Comparison of ENCODE assay signal across 12 mouse cellular contexts in the genomic region with DNA sequence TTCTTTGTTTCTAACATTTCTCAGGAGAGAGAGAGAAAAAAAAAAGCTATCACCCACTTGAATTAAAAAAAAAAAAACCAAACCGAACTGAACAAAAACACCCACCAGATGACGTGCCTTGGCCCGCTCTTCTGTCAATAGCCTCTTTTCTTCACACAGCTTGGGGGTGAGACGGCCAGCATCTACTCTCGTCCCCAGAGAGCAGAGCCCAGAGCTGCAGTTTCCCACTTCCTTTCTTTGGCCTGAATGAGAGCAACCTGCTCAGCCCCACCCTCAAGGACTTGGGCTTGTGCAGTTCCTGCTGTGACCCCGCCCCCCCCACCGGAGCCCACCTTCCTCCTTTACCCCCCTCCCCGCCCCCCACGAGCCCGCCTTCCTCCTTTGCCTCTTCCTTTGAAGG. TPM values are rescaled to one million over a fixed set of nuclear protein-coding genes. Genes with fewer than 3 reads are reported as not detected.
A peak's percentile ranks its signal among the peaks of the same experiment; 100 is the strongest.
DNase-seq lines count a peak whose midpoint lies in the region; ATAC-seq and TF ChIP-seq lines count a peak whose summit lies in the region.
"Had no signal": no experiment of that assay in that cellular context is flagged by ENCODE, and none has a peak within 500 bp of the region (broad histone marks: within the 10 kb centered on the region; RNA-seq: fewer than 3 reads in every experiment).

No protein-coding gene starts in this region.

- no peak for TF ChIP-seq CTCF in gastrocnemius, adult 2 months (IDR thresholded peaks at IDR 0.05)
- TF ChIP-seq CTCF in midbrain, postnatal 0 days (IDR thresholded peaks at IDR 0.05), result no peak

- H3K9me3 ChIP-seq in midbrain, postnatal 0 days (ENCODE audit: low read length), result no peaks in the 10 kb centered on the region
- H3K9me3 ChIP-seq in midbrain, embryonic 15.5 days, result no peaks in the 10 kb centered on the region
- H3K9me3 ChIP-seq in embryonic facial prominence, embryonic 14.5 days (ENCODE audit: control insufficient read depth, low read length), result no peaks in the 10 kb centered on the region
- H3K9me3 ChIP-seq: limb, embryonic 13.5 days had no signal

- H3K4me1 ChIP-seq in midbrain, postnatal 0 days (ENCODE audit: insufficient read depth, low read length), result 0 out of 2 replicates have a peak, but pooled peaks cover 3% of the 10 kb centered on the region
- H3K4me1 ChIP-seq in midbrain, embryonic 15.5 days, result peaks cover 4% of the 10 kb centered on the region
- peaks cover 16% of the 10 kb centered on the region for H3K4me1 ChIP-seq in embryonic facial prominence, embryonic 14.5 days (ENCODE audit: control insufficient read depth, insufficient read depth, low read length)

- intact Hi-C loops in gastrocnemius, adult 2 months (cut with DNase I), result loop anchor here (1.0 kb wide), 1 partner anchor 12 kb away; no protein-coding TSS in a partner anchor

- 37% methylated on average over 10 of the region's 10 CpGs for WGBS in midbrain, postnatal 0 days
- WGBS in midbrain, embryonic 15.5 days, result 36% methylated on average over 10 of the region's 10 CpGs
- WGBS in embryonic facial prominence, embryonic 14.5 days, result 41% methylated on average over 9 of the region's 10 CpGs

- H3K27ac ChIP-seq in gastrocnemius, adult 2 months, result peak overlapping the region; percentile 80
- no peak overlapping the region for H3K27ac ChIP-seq in midbrain, postnatal 0 days (ENCODE audit: low read depth, low read length)
- no peak overlapping the region for H3K27ac ChIP-seq in midbrain, embryonic 15.5 days
- H3K27ac ChIP-seq in embryonic facial prominence, embryonic 14.5 days (replicated peaks; ENCODE audit: low read depth, low read length), result peak overlapping the region; percentile 11; the same call in 1 of the 2 replicates
- H3K27ac ChIP-seq: kidney, postnatal 0 days; limb, embryonic 13.5 days had no signal

- no peak overlapping the region for H3K4me2 ChIP-seq in midbrain, postnatal 0 days (ENCODE audit: low read depth, low read length, poor library complexity, severe bottlenecking)
- H3K4me2 ChIP-seq in midbrain, embryonic 15.5 days, result no peak overlapping the region
- H3K4me2 ChIP-seq in embryonic facial prominence, embryonic 14.5 days (ENCODE audit: low read depth, low read length), result peak overlapping the region; percentile 15
- H3K4me2 ChIP-seq: limb, embryonic 13.5 days had no signal

- DNase-seq in gastrocnemius, adult 2 months, result no peak
- no peak for DNase-seq in gastrocnemius, adult 18-20 months (ENCODE audit: low spot score)
- peak; percentile 51 for DNase-seq in midbrain, postnatal 0 days (ENCODE audit: low spot score)
- peak; percentile 44 for DNase-seq in embryonic facial prominence, embryonic 14.5 days (ENCODE audit: low spot score)
- peak; percentile 63 for DNase-seq in thymus, postnatal 14 days
- no peak for DNase-seq in layer of hippocampus, adult 9-10 months (ENCODE audit: low spot score)

- H3K27me3 ChIP-seq in midbrain, postnatal 0 days (ENCODE audit: insufficient read depth, low read length), result no peaks in the 10 kb centered on the region
- H3K27me3 ChIP-seq in midbrain, embryonic 15.5 days (replicated peaks), result no peaks in the 10 kb centered on the region
- H3K27me3 ChIP-seq in embryonic facial prominence, embryonic 14.5 days (replicated peaks; ENCODE audit: control insufficient read depth, insufficient read depth, low read length), result no peaks in the 10 kb centered on the region
- H3K27me3 ChIP-seq: limb, embryonic 13.5 days had no signal

- ATAC-seq in midbrain, postnatal 0 days (ENCODE audit: low FRiP score), result no peak
- ATAC-seq in midbrain, embryonic 15.5 days (replicated peaks), result no peak
- ATAC-seq in embryonic facial prominence, embryonic 14.5 days (ENCODE audit: low read depth), result no peak
- ATAC-seq in erythroid progenitor cell, adult 5-6 weeks (replicated peaks; ENCODE audit: low FRiP score, poor library complexity, severe bottlenecking), result no peak
- ATAC-seq: midbrain, embryonic 16.5 days had no signal

- no peaks in the 10 kb centered on the region for H3K36me3 ChIP-seq in midbrain, postnatal 0 days (ENCODE audit: insufficient read depth, low read length)
- H3K36me3 ChIP-seq in midbrain, embryonic 15.5 days (replicated peaks), result no peaks in the 10 kb centered on the region
- H3K36me3 ChIP-seq in embryonic facial prominence, embryonic 14.5 days (ENCODE audit: control insufficient read depth, insufficient read depth, low read length), result no peaks in the 10 kb centered on the region
- H3K36me3 ChIP-seq: limb, embryonic 13.5 days had no signal

- no peak overlapping the region for H3K9ac ChIP-seq in midbrain, postnatal 0 days (replicated peaks; ENCODE audit: low read length, poor library complexity, severe bottlenecking)
- H3K9ac ChIP-seq in midbrain, embryonic 15.5 days, result no peak overlapping the region
- H3K9ac ChIP-seq in embryonic facial prominence, embryonic 14.5 days (ENCODE audit: low read depth, low read length), result no peak overlapping the region
- H3K9ac ChIP-seq: limb, embryonic 13.5 days had no signal

- no peak overlapping the region; the same call in 1 of the 2 replicates for H3K4me3 ChIP-seq in gastrocnemius, adult 2 months
- H3K4me3 ChIP-seq in midbrain, postnatal 0 days (ENCODE audit: low read depth, low read length), result no peak overlapping the region
- no peak overlapping the region for H3K4me3 ChIP-seq in midbrain, embryonic 15.5 days
- H3K4me3 ChIP-seq in embryonic facial prominence, embryonic 14.5 days (ENCODE audit: low read depth, low read length), result no peak overlapping the region
- H3K4me3 ChIP-seq: erythroblast, embryonic 14.5 days; limb, embryonic 13.5 days had no signal

RNA-seq across cellular contexts. Expression of a gene that starts 48.6 kb away (rescaled TPM):
- under 1 TPM in 1 of 2 experiments, not detected in 1; 0.28 TPM for total RNA-seq in gastrocnemius, adult 2 months (2021)
- total RNA-seq in gastrocnemius, adult 18-20 months (2021), result not detected
- 0.27 TPM in 1 of 2 replicates, not detected in the other for total RNA-seq in midbrain, postnatal 0 days (2014; rRNA removed)
- 0.10 and 0.18 TPM in 2 replicates for polyA plus RNA-seq in midbrain, postnatal 0 days (2015; fragmentation: Nextera tagmentation; extraction: Ambion mirVana)
- polyA plus RNA-seq in midbrain, embryonic 15.5 days (2015; fragmentation: Nextera tagmentation; extraction: Ambion mirVana), result 0.05 and 0.08 TPM in 2 replicates
- polyA plus RNA-seq in embryonic facial prominence, embryonic 14.5 days (2014; fragmentation: Nextera tagmentation; extraction: Ambion mirVana), result 0.19 and 0.42 TPM in 2 replicates
- total RNA-seq in erythroid progenitor cell, adult 5-6 weeks (2015; ENCODE audit: low replicate concordance), result not detected in 2 replicates
- total RNA-seq in erythroid progenitor cell, adult 5-6 weeks (2017; ENCODE audit: low replicate concordance), result not detected in 2 replicates
- polyA plus RNA-seq: erythroblast, embryonic 14.5 days; midbrain, embryonic 16.5 days had no signal

Comparison
In these comparisons a context has a peak if more than half of its experiments do, and no peak if none do; other contexts are left out.
1. DNase-seq: peak in midbrain, postnatal 0 days (single experiment), embryonic facial prominence, embryonic 14.5 days (single experiment) and thymus, postnatal 14 days (single experiment); none in gastrocnemius, adult 2 months (single experiment), gastrocnemius, adult 18-20 months (single experiment) and layer of hippocampus, adult 9-10 months (single experiment).
2. H3K27ac ChIP-seq: peak in gastrocnemius, adult 2 months (single experiment) and embryonic facial prominence, embryonic 14.5 days (single experiment); none in midbrain, postnatal 0 days (single experiment) and midbrain, embryonic 15.5 days (single experiment).